Mouse (Mus musculus) CH12.LX (cell line): ENCODE results near the gene Dnm1. TPM values are rescaled to one million over a fixed set of nuclear protein-coding genes. Genes with fewer than 3 reads are reported as not detected.

Experiments
- DNase-seq: peaks from one replicate; pipeline ENCODE4 v3.0.0-alpha.2; 2013; ENCODE audit errors: extremely low read depth
- H3K27ac ChIP-seq: 2 replicates; pipeline ENCODE4 v1.5.1; 2012; ENCODE audit warnings: low read depth, mild to moderate bottlenecking, control low read depth, moderate library complexity; ENCODE audit not compliant: insufficient read depth
- H3K27me3 ChIP-seq: replicated peaks from 2 replicates; pipeline ENCODE3; 2012; ENCODE audit warnings: inconsistent platforms
- H3K36me3 ChIP-seq, 2 experiments: replicated peaks in 1 of 2; 2 replicates each; pipeline versions ENCODE3 to v1.6.1; 2012; ENCODE audit warnings: inconsistent platforms in 1 of 2, low read length in 1 of 2, mild to moderate bottlenecking in 1 of 2, mixed read lengths in 1 of 2, moderate library complexity in 1 of 2; ENCODE audit not compliant: control insufficient read depth in 1 of 2, insufficient read depth in 1 of 2
- H3K4me1 ChIP-seq, 2 experiments: 2 replicates each; pipeline ENCODE4 v1.6.1; 2012; ENCODE audit warnings: inconsistent platforms in 1 of 2, moderate library complexity in 1 of 2; ENCODE audit not compliant: insufficient read depth in 2 of 2, control insufficient read depth in 1 of 2
- H3K4me2 ChIP-seq: 2 replicates; pipeline ENCODE4 v1.6.1; 2012; ENCODE audit warnings: low read depth, mild to moderate bottlenecking, control low read depth; ENCODE audit not compliant: poor library complexity, insufficient read depth, severe bottlenecking
- H3K4me3 ChIP-seq, 3 experiments: fragments of 150-350 bp in 1 of 3; sonication (generic) in 1 of 3; replicated peaks in 1 of 3; 2 replicates each; pipeline versions ENCODE3 to v1.5.1; 2011 to 2012; ENCODE audit warnings: low read depth in 2 of 3, low read length in 2 of 3, mild to moderate bottlenecking in 2 of 3, moderate library complexity in 2 of 3, control low read depth in 1 of 3, improper control_type of control experiment in 1 of 3, inconsistent platforms in 1 of 3, mixed read lengths in 1 of 3; ENCODE audit not compliant: poor library complexity in 1 of 3
- H3K79me2 ChIP-seq: replicated peaks from 2 replicates; pipeline ENCODE4 v1.6.1; 2012; ENCODE audit warnings: mild to moderate bottlenecking, moderate library complexity; ENCODE audit not compliant: control insufficient read depth, poor library complexity, insufficient read depth, severe bottlenecking; ENCODE audit errors: extremely low read depth
- H3K9ac ChIP-seq: 2 replicates; pipeline ENCODE4 v1.6.1; 2012; ENCODE audit warnings: low read depth, mild to moderate bottlenecking, control low read depth, moderate library complexity; ENCODE audit not compliant: insufficient read depth
- H3K9me3 ChIP-seq: replicated peaks from 2 replicates; pipeline ENCODE3; 2012; ENCODE audit warnings: low read length, inconsistent platforms, mixed read lengths
- CHD1 ChIP-seq: IDR thresholded peaks from 2 replicates; pipeline ENCODE4 v1.6.1; 2012; ENCODE audit warnings: low read depth, low read length, improper control_type of control experiment, inconsistent platforms
- GABPA ChIP-seq: IDR thresholded peaks from 2 replicates; pipeline ENCODE4 v1.6.1; 2012; ENCODE audit warnings: low read depth, low read length, improper control_type of control experiment, inconsistent platforms; ENCODE audit not compliant: insufficient replicate concordance
- HCFC1 ChIP-seq: IDR thresholded peaks from 2 replicates; pipeline ENCODE4 v1.6.1; 2012; ENCODE audit warnings: low read depth, mild to moderate bottlenecking, inconsistent platforms, low read length, improper control_type of control experiment
- IRF4 ChIP-seq: IDR thresholded peaks from 2 replicates; pipeline ENCODE4 v1.6.1; 2014; ENCODE audit warnings: low read depth, mild to moderate bottlenecking, inconsistent platforms, low read length, improper control_type of control experiment
- JUND ChIP-seq: conservative IDR thresholded peaks from 2 replicates; pipeline ENCODE4 v1.6.1; 2011; ENCODE audit warnings: low read depth, low read length, improper control_type of control experiment
- KAT2A ChIP-seq: IDR thresholded peaks from 2 replicates; pipeline ENCODE4 v1.6.1; 2012; ENCODE audit warnings: low read length, improper control_type of control experiment, inconsistent platforms; ENCODE audit not compliant: insufficient replicate concordance
- MAX ChIP-seq: IDR thresholded peaks from 2 replicates; pipeline ENCODE4 v1.6.1; 2011; ENCODE audit warnings: low read length, improper control_type of control experiment
- MAZ ChIP-seq: IDR thresholded peaks from 2 replicates; pipeline ENCODE4 v1.6.1; 2012; ENCODE audit warnings: low read depth, mild to moderate bottlenecking, inconsistent platforms, low read length, improper control_type of control experiment, moderate library complexity
- MXI1 ChIP-seq: IDR thresholded peaks from 2 replicates; pipeline ENCODE4 v1.6.1; 2011; ENCODE audit warnings: mild to moderate bottlenecking, low read depth, low read length, improper control_type of control experiment
- NELFE ChIP-seq: IDR thresholded peaks from 2 replicates; pipeline ENCODE4 v1.6.1; 2011; ENCODE audit warnings: low read depth, low read length, improper control_type of control experiment
- NRF1 ChIP-seq: IDR thresholded peaks from 2 replicates; pipeline ENCODE4 v1.6.1; 2014; ENCODE audit warnings: low read depth, mild to moderate bottlenecking, inconsistent platforms, low read length, improper control_type of control experiment, moderate library complexity
- POLR2A ChIP-seq: IDR thresholded peaks from 2 replicates; pipeline ENCODE4 v1.6.1; 2011; ENCODE audit warnings: low read depth, mild to moderate bottlenecking, improper control_type of control experiment, low read length
- POLR2AphosphoS2 ChIP-seq: IDR thresholded peaks from 2 replicates; pipeline ENCODE4 v1.6.1; 2011; ENCODE audit warnings: low read depth, low read length, improper control_type of control experiment
- RCOR1 ChIP-seq: conservative IDR thresholded peaks from 2 replicates; pipeline ENCODE4 v1.6.1; 2012; ENCODE audit warnings: low read depth, mild to moderate bottlenecking, inconsistent platforms, low read length, improper control_type of control experiment
- SMC3 ChIP-seq: IDR thresholded peaks from 2 replicates; pipeline ENCODE4 v1.6.1; 2011; ENCODE audit warnings: low read depth, low read length, improper control_type of control experiment
- USF2 ChIP-seq: conservative IDR thresholded peaks from 2 replicates; pipeline ENCODE4 v1.6.1; 2011; ENCODE audit warnings: low read depth, low read length, improper control_type of control experiment
- ZNF384 ChIP-seq: IDR thresholded peaks from 2 replicates; pipeline ENCODE4 v1.6.1; 2012; ENCODE audit warnings: low read depth, low read length, improper control_type of control experiment, inconsistent platforms
- dilution Hi-C: fragments of 300-500 bp; cut with MboI; formaldehyde crosslinking; loops from 2 replicates; pipeline ENCODE4 v1.14.3; 2020; ENCODE audit warnings: low sequenced_read_pairs; ENCODE audit not compliant: extremely low pct_unique_long_range_greater_than_20kb, extremely low pct_ligation_motif_present
- in situ Hi-C: fragments of 300-500 bp; cut with MboI; formaldehyde crosslinking; loops from 3 replicates; pipeline ENCODE4 v1.14.3; 2019; ENCODE audit warnings: low sequenced_read_pairs, low pct_ligation_motif_present, low pct_unique_long_range_greater_than_20kb, mixed read lengths
- polyA plus RNA-seq: library from polyadenylated mRNA; unstranded; fragments of >175 nt; gene quantifications from 2 replicates; pipeline ENCODE4 v1.2.1, GENCODE M21; 2012; ENCODE audit warnings: low read depth; ENCODE audit not compliant: insufficient read length
- total RNA-seq, 2 experiments: library from RNA; depleted of rRNA; stranded (reverse); fragments of 300-350 nt in 1 of 2; fragments of >200 nt in 1 of 2; gene quantifications; 2 replicates each; pipeline ENCODE4 v1.2.3; 2012 to 2014

Gene Dnm1
- total and polyA plus RNA-seq, 3 experiments = 0.25 TPM; not detected in 2

DNA sequence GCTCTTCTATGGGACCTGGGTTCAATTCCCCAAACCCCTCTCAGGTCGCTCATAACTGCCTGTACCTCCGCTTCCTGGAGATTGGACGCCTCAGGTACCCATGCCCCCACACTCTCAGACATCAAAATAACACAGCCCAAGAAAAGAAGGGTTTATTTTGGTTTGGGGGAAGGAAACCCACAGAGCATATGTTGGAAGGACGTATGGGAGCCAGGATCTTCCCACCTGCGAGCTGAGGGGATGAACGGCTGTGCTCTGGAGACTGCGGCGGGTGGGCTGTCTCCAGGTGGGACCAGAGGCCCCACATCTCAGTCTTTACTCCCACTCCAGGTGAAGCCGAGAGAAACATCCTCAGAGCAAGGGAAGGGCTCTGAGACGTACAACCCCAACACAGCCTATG, 23.8 kb upstream of the Dnm1 start:
- dilution Hi-C loops (no loop called here), in situ Hi-C loops (no loop called here)
- Histone ChIP-seq H3K36me3 (peaks cover 65 to 79% of the 10 kb centered on the region in 2 experiments), H3K27ac (no peak overlapping the region), H3K4me2 (no peak overlapping the region), H3K79me2 (no peaks in the 10 kb centered on the region), H3K9ac (no peak overlapping the region), H3K27me3 (peaks cover under 1% of the 10 kb centered on the region), H3K4me3 (no peak overlapping the region), H3K4me1 (peaks cover 2 to 10% of the 10 kb centered on the region in 2 experiments), H3K9me3 (no peaks in the 10 kb centered on the region)
- TF ChIP-seq KAT2A (no peak), GABPA (no peak), NELFE (no peak), MXI1 (no peak), RCOR1 (no peak), POLR2A (no peak), NRF1 (no peak)
- no peak for DNase-seq

DNA sequence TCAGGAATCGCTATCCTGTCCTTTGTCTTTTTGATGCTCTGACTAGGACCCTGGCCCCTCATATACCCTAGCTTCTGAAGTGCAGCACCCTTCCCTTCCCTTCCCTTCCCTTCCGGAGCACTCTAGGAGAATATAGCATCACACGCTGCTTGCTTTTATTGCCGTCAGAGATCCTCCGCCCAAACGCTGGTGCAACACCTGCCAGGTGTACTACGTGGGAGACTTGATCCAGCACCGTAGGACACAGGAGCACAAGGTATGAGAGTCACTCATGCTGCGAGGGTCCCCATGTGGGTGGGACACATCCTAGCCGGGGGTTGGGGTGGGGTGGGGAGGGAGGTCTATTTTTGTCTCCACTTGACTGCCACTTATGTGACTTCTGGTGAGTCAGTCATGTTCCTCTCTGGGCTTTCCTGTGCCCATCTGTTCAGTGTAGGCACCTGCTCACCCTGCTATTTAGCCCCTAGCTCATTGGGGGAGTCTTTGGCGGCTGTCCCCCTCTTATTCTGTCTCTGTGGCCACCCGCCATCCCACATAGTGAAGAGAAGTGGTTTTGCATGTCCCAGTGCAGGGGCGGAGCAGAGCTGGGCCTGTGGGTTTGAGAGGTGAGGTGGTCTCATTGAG, 22.3 kb upstream of the Dnm1 start:
- Histone ChIP-seq H3K27me3 (no peaks in the 10 kb centered on the region), H3K36me3 (peaks cover 79 to 92% of the 10 kb centered on the region in 2 experiments), H3K4me1 (peaks cover under 1% of the 10 kb centered on the region in 2 experiments; a peak in 1 of 4 replicates), H3K27ac (no peak overlapping the region), H3K9ac (no peak overlapping the region), H3K4me3 (no peak overlapping the region), H3K79me2 (no peaks in the 10 kb centered on the region), H3K4me2 (no peak overlapping the region)
- in situ Hi-C loops = no loop called here
- dilution Hi-C loops = no loop called here
- DNase-seq = no peak
- TF ChIP-seq JUND (no peak), ZNF384 (no peak)
- TF ChIP-seq, all 38 proteins: peak for 0
- H3K9me3 ChIP-seq = no peaks in the 10 kb centered on the region

DNA sequence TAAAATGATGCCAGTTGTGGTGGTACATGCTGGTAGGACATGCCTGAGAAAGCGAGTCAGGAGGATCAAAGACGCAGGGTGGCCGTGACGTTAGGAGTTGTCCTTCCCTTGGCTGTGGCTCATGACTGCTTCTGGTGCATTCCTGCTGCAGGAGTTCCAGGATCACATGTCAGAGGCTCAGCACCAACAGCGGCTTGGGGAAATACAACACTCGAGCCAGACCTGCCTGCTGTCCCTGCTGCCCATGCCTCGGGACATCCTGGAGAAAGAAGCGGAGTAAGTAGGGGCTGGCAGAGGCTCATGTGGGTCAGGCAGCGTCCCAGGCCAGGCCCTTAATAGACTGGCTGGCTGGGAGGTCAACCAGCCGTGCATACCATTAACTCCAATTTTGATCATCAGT, 21.1 kb upstream of the Dnm1 start:
- dilution Hi-C loops (no loop called here), in situ Hi-C loops (no loop called here)
- H3K36me3 ChIP-seq = peaks cover 83 to 91% of the 10 kb centered on the region in 2 experiments
- no peak for DNase-seq
- no peak for TF ChIP-seq CHD1
- no peak for TF ChIP-seq USF2
- no peak for TF ChIP-seq NELFE
- no peak for TF ChIP-seq HCFC1
- TF ChIP-seq MXI1 = no peak
- no peak for TF ChIP-seq POLR2AphosphoS2
- TF ChIP-seq GABPA = no peak
- TF ChIP-seq IRF4 = no peak
- TF ChIP-seq MAZ = no peak
- no peak for TF ChIP-seq SMC3
- TF ChIP-seq MAX = no peak
- H3K27me3 ChIP-seq = no peaks in the 10 kb centered on the region
- H3K9me3 ChIP-seq = no peaks in the 10 kb centered on the region
- H3K79me2 ChIP-seq = no peaks in the 10 kb centered on the region
- H3K4me3 ChIP-seq = no peak overlapping the region
- H3K4me1 ChIP-seq = no peaks in the 10 kb centered on the region
- H3K27ac ChIP-seq = no peak overlapping the region
- no peak overlapping the region for H3K4me2 ChIP-seq
- H3K9ac ChIP-seq = no peak overlapping the region
